Mouse (Mus musculus) cerebellum, adult (tissue): ENCODE results near the gene Lrrc10b.

Source experiments
- ATAC-seq: cut with Nextera tagmentation; 2 replicates; pipeline ENCODE4 v1.9.2; 2017; ENCODE audit warnings: mild to moderate bottlenecking, moderate library complexity, mixed read lengths; ENCODE audit not compliant: insufficient number of reproducible peaks, low FRiP score, low TSS enrichment

The Lrrc10b gene

DNA sequence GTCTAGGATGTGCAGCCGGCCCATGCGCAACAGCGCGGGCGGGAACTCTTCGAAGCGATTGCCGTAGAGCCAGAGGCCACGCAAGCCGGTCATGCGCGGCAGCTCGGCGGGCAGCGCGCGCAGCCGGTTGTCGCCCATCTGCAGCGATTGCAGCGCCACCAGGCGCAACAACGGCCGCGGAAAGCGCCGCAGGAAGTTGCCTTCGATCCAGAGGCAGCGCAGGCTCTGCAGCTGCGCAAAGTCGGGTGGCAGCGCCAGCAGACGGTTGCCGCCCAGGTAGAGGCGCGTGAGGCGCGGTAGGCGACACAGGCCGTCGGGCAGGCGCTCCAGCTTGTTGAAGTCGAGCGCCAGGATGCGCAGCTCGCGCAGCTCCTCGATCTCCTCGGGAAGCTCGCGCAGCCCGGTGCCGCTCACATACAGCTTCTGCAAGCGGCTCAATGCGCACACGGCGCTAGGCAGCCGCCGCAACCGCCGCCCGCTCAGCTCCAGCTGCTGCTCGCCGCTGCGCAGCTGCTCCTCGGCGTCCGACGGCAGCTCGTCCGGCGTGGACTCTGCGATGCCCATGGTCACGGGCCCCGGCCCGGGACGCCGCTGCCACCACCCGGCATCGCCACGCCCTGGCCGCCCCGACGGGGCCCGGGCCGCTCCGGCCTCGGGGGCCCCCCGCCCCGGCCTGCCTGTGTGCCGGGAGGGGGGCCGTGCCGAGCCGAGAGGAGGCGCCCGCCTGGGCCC lies at the start of gene Lrrc10b:
TSS of gene Lrrc10b (minus strand) at position 722 of the 732 bp plus-strand sequence.
- no peak for ATAC-seq

DNA sequence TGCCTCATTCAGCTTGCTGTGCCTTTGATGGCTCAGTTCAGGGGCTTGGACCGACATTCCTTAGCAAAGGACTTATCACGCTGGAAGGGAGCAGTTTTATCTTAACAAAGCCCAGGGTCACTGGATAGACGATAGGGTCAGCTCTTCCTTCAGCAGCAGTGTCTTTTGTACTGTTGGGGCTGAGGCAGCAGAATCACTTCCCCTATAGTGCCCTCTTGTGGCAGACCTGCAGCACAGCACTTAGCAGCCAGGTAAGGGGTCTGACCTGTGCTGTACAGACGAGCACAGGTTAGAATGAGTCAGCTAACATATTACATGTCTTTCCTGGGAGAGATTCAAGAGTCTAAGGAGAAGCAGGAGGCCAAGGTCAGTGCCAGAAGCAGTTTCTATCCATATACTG lies 45.3 kb upstream of the Lrrc10b start:
- no peak for ATAC-seq

DNA sequence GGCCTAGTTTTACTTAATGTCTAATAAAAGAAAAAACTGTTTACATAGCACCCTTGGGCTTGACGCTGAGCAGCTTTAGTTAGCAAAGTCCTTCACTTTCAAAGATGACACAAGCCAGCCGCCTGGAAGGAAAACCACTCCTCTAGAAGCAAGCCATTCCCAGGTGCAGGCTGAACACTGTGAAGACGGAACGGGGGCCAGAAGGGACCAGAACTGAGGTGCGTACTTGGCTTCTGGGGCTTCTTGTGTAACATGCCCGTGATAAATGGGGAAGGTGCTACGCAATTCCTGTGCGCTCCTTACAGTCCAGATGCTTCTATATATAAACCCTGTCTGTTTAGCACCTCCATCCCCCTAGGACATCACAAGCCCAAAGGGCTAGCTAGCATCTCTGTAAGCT lies 43.3 kb upstream of the Lrrc10b start:
- ATAC-seq = no peak

DNA sequence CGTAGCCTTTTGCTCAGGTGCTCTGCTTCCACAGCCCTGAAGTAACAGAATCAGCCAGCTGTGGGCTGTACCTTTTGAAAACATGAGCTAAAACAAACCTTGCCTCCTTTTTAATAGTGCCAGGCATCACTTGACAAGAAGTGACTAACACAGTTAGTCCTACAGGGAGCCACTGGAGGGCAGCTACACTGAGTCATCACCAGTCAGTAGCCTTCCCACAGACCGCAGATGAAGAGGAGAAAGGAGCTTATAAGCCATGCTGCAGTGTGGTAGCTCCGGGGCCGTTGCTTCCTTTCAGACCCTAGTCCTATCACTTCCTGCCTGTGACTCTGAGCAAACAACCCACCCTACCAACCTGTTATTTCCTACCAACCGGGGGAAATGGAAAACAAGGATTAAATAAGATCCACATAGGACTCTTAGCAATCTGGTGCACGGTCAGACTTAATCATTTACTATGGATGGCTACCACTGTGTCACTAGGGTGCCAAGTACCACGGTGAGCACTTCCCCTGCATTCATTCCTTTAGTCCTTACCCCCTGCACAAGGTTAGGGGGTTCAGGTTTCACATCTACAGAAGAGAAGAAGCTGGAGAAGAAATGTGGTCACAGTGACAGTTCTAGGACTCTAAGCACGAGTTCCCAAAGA lies 40.4 kb upstream of the Lrrc10b start:
- ATAC-seq = no peak

DNA sequence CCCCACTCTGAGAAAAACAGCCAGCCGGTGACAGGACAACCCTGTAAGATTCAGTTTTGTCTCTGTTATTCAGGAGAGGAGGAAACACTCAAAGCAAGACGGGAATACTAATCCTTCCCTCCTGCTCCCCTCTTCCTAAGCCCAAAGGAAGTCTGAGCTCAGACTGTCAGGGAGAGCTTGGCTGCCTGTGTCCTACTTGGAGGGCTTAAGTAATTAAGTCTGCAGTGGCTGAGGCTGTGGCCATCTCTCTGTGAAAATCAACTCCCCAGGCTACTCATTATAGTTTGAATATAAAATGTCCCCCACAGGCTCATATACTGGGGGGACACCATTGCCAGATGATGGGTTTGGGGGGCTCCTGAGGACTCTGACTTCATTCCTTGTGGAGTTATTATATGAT lies 39.7 kb upstream of the Lrrc10b start:
- no peak for ATAC-seq

DNA sequence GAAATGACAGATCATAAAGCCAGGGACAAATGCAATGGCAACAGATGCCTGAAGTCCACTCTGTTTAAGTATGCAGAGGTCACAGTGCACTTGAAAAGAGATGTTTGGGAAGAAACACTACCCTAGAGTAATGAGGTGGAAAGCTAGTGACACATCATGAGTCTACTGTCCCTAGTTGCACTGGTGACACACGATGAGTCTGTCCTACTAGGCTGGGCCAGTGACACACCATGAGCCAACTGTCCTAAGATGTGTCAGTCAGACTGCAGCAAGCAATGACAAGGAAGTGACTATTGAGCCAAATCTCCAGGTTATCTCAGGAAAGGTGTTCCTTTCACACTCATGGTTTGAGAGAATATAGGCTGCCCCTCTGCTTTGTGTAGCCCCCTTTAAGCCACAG lies 38.4 kb upstream of the Lrrc10b start:
- ATAC-seq = no peak

DNA sequence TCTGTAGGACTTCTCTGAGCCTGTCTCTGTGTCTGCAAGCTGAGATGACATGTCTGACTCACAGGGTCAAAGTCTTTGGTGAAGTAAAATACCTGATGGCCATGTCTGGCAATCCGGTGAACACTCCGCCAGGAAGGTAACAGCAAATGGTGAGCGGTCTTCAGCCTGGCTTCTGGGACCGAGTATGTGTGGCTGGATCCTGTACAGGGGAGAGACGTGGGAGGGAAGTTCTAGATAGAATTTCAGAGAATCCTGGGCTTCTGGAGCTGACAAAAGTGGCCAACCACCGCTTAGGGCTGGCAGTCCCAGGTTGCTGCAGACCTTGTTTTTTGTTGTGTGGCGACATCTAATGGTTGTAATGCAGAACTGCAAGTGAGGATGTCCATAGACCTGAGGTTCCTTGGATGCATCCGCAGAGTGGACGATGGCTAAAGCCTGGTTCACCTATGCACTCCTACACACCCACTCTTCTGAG lies 29.0 kb upstream of the Lrrc10b start:
- peak; percentile 58; the same call in 1 of the 2 replicates for ATAC-seq

DNA sequence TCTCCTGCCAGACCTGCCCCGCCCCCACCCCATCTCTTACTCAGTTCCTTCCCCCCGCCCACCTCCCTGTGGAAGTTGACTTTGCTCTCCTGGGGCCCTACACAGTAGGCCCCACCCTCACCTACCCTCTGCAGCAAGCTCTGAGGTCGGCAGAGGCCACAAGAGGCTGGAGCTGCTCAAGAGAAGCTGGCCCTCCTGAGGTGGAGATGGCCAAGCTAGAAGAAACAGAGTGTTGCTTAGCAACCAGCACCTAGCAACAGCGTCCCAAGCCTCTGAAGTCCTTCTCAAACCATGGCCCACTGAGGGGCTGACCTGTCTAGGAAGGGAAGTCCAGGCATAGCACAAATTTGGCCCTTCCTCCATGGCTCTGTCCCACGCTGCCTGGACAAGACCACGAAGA lies 25.4 kb upstream of the Lrrc10b start, which contains the start of gene Ppp1r32:
TSS of gene Ppp1r32 (minus strand) at position 226 of the 400 bp plus-strand sequence.
- no peak for ATAC-seq

DNA sequence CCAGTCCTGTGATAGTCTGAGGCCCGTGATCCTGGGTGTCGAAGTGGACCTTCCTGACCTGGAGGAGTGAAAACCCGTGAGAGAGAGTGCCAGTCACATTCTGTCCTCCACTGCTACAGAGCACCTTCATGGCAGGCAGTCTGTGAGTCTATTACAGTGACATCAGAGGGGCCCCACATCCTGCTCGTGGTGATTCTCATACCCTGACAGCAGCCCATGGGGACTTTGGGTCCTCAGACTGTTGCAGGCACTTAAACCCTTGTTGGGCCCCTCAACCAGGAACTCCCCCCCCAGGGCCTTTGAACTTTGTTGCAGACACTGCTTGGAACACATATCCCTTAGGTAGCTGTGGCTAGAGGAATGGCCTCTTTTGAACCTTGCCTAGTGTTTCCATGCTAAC lies 22.3 kb upstream of the Lrrc10b start:
- no peak for ATAC-seq

DNA sequence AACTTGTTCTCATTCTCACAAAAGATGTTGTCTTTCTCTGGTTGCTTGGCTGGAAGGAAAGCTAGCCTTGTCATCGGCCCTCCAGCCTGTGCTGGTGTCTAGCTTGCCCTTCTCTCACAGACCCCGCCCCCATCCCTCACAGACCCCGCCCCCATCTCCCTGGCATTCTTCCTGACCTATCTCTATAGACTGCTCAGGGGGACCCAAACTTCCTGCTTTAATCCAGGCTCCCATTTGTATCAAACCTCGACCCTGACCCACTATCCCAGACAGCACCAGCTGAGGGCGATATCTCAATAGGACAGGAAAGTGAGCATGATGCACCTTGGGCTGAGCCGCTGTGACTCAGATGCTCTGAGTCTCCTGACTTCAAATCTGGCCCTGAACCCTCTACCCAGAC lies 16.5 kb upstream of the Lrrc10b start:
- ATAC-seq = no peak

DNA sequence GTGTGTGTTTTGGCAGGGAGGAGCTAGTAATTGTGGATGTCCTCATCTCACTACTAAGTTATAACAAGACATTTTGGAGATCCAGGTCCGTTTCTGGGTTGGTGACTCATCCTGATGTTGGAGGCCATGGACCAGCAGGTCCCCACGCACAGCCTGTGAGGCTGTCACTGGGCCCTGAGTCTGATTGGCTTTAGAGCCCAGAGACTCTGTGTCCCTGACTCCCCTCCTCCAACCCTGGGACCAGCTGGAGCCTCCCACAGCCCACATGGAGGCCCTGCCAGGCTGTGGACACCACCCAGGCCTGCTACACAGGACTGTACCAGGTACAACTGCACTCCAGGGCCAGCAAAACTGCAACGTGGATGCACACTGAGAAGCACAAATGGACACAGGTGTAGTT lies 15.7 kb upstream of the Lrrc10b start:
- ATAC-seq = no peak

DNA sequence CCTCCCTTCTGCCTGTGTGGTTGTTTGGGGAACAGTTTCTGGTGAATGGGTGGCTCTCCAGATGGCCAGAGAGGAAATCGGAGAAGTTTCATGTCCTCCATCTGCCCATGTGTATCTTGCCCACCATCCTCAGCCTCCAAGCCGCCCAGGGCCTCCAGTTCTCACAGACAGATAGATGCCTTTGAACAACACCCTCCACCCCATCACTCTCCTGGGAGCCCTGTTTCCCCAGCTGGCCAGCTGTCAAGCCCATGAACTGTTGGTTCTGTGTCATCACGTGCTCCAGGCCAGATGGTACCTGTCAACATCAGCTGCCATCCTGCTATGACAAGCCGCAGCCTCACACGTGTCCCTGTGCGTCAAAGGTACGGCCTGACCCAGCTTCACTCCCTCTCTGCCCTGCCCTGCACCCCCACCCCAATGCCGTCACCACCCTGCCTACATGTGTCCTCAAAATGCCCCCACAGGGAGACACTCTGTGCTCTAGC lies 11.9 kb upstream of the Lrrc10b start:
- ATAC-seq = no peak

DNA sequence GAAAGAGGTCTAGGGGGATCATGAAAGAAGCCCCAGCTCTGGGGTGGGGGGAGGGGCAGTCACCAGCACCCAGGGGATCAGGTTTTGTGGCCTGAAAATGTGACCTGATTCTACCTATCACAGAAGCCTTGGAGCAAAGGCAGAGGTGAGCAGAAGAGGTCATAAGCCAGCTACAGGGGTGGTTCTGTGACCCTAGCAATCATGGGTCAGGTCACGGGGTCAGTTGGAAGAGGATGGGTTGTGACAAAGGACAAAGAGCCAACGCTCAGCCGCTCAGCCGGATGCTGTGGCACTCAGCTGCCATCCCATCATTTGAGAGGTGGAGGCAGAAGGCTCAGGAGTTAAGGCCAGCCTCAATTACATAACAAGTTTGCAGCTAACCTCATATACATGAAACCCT lies 7.2 kb upstream of the Lrrc10b start:
- ATAC-seq = no peak

DNA sequence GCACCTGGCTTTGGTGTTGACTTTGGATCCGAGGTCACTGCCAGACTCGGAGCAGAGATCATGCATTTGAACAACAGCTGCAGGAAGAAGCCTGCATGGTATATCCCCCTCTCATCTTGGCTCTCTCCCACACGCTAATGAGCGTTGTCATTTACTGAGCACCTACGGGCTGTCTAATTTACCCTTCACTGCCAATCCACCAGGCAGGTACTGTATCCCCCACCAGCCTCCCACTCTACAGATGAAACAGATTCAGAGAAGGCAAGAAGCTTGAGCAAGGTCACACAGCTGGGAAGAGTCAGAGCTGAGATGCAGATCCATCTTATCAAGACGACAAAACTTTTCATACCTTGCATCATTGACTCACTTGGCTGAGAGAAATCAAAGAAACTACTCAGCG lies 4.3 kb upstream of the Lrrc10b start:
- no peak for ATAC-seq

DNA sequence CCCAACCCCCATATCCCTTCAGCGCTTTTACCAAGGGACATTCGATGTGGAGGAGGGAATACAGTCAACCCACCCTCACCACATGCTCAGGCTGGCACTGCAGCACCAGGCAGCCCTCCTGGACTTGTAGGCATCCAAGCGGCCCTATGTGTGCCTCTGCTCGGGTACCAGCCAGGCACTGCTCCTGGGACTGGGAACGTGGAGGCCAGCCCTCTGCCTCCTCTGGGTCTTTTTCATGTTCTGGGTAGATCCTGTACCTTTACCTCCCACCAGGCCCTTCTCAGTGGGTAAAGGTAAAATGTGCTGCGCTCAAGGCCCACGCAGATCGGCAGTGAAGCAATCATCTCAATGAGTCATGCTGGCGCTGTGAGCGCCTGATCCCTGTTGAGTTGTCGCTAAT lies 2.6 kb upstream of the Lrrc10b start:
- no peak for ATAC-seq

DNA sequence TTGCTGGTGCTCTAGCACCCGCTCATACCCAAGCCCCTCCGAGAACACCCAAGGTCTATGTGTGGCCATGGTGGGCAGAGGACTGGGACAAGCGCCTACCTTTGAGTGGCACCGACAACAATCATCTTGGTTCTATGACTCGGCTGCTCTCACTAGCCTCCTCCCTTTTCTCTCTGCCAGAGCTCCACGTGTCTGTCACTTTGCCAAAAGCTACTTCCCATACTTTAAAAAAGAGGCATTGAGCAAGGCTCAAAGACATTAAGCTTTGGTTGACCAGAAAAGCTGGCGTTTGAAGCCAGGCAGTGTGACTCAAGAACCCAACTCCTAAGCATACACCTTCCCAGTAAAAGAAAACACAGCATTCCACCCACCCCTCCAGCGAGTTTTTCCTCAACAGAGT lies 823 bp upstream of the Lrrc10b start:
- ATAC-seq = no peak

DNA sequence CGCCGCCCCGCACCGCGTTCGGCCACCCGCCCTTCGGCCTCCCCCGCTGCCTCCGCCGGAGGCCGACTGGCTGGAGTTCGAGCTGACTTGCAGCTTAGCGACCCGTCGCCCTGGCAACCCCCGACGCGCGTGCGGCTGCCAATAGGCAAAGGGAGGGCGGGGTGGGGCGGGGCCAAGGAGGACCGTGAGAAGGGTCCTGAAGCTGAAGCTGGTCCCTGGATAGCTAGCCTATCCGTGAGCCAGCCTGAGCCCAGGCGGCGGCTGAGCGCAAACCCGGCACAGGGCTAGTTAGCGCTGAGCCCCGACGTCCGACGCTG lies 169 bp upstream of the Lrrc10b start:
- ATAC-seq = no peak

DNA sequence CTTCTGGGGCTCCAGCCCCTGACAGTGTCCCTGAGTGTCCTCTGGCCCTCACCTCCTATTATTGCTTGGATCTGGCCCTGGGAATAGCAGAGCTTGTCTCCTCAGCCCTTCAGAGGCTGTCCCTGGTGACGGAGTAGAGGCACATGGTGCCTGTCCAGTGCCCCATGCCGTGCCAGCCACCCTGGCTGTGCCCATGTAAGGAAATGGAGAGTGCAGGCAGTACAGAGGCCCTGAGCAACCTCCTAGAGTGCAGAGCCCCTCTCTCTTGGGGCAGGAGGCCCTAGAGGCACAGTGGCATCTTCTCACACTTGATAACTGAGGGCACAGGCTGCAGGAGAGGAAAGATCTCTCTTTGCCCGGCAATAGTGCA lies 1.9 kb downstream of the Lrrc10b start:
- no peak for ATAC-seq

DNA sequence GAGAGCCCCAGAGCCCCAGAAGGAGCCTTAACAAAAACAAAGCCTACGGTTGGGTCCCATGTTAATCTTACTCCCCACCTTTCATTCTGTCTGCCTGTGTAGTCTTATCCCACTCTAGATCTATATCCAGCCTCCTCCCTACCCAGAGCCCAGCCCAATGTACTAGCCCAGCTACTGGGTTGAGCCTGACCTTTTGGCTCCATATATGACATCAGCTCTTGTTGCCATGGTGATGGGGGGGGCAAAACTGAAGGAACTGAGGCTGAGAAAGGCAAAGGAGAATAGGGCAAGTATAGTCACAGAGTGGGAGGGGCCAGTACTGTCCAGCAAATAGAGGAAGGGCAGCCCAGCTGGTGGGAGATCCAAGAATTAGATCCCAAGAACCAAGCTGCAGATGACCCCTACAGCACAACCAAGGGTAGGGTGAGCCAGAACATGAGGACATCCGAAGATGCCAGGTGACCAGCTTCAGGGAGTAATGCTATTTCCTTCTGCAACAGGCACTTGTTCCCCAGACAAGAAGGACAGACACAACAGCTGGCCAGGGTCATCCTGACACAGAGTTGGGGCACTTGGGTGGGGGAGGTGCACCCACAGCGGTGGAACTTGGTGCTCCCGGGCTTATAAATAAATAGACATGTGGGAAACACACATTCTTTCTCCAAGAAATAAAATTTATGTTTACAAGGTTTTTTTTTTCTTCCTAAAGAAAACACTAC lies 2.4 kb downstream of the Lrrc10b start:
- no peak for ATAC-seq

DNA sequence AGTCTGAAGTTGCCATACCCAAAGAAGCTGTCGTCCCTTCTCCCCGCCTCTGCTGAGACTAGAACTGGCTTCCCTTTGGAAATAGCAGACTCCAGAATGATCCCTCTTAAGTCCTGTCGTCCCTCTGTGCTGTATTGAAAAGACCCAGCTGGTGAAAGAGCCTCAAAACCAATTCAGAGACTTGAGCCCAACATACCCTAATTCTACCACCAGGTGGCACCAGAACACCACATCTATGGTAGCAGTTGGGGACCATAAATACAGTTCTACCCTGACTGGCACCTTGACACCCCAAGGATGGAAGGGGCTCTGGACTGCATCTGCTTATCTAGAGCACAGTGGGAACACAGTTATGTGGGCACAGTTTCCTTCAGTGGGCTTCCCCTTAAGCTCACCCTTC lies 7.6 kb downstream of the Lrrc10b start:
- 0 out of 2 replicates have a peak, but pooled peaks have one; percentile 54 for ATAC-seq

DNA sequence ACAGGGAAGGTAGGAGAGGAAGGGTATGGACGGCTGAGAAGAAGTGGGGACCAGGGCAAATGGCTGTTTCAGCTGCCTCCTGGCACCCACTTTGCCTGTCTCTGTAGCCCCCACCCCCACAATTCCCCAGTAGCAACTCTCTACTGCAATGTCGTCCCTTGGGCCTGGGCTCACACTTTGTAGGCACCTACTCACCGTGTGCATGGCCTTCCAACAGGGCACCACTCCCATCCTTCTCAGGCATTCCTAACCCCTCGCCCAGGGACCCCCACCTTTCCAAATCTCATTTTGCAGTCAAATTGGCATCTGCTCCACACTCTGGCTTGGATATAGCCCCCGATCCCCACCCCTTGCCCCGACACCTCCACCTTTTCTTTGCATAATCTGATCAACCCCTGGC lies 8.1 kb downstream of the Lrrc10b start:
- no peak for ATAC-seq
